Mouse (Mus musculus): Measurements from ENCODE around the gene Evpl. TPM values are rescaled to one million over a fixed set of nuclear protein-coding genes. Genes with fewer than 3 reads are reported as not detected.
"Not testable (repeated sequence)": the region's sequence is repeated elsewhere in the genome, so short reads cannot be mapped to it uniquely, and the experiment has no call there.

Gene Evpl
- under 1 TPM in 1 of 2 experiments, not detected in 1; 0.14 TPM for total RNA-seq (2021)
- long read RNA-seq, experiment 1, partial matches to known transcripts, result 2 of 2 reads
- long read RNA-seq, experiment 1, other reads (novel, unspliced or antisense), result 0 of 2 reads
- long read RNA-seq, experiment 2, result 0 reads

DNA sequence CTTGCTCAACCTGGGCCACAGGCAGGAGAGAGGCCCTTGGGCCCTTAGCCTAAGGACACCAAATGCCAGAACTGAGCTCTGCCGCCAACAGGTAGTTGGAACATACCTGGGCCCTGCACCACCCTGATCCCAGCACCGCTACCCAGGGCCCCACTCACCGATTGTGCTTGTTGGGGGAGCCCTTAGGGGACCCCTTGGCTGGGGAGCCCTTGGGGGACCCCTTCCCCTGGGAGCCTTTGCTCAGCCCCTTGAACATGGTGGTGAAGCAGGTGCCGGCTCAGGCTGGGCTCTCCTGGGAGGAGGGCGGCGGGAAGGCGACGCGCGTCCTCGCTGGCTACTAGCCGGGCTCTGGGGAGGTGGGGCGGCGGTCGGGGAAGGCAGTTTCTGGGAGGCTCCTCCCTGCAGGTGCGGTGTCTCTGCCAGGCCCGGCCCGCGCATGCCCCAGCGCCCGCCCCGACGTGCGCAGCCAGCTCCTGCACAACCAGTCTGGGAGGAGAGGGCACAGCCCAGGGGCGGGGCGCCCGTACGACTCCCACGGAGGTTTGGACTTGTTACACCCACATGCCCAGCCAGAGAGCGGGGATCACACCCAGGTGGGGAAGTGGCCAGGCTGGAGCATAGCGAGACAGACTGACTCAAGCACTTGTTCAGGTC, at the start of gene Evpl:
Gene Evpl, minus strand, starts transcription at position 336 of the 654 bp plus-strand sequence.
- TF ChIP-seq CTCF (IDR thresholded peaks at IDR 0.05), result no peak
- H3K27ac ChIP-seq, result no peak within 1 kb of the TSS
- H3K4me3 ChIP-seq, result no peak within 1 kb of the TSS
- peak; percentile 47 for DNase-seq
- intact Hi-C loops (cut with DNase I), result no loop called here

DNA sequence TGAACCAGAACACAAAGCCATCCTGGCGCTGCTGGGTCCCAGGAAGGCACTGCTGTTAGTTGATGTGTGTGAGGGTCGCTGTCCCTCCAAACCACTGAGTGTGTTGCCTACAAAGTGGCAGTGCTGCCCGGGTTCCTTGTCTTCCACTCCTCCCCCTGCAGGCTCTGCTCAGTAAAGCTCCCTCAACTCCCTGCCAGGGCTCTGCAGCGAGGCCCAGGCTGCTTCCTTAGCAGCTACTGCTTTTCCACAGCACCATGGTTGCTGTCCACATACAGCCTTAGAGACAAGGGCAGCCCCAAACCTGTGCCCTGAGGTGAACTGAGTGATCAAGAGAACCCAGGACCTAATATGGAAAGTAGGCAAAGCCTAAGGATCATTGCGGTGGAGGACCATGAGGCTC, 49.5 kb upstream of the Evpl start:
- intact Hi-C loops (cut with DNase I), result no loop called here

DNA sequence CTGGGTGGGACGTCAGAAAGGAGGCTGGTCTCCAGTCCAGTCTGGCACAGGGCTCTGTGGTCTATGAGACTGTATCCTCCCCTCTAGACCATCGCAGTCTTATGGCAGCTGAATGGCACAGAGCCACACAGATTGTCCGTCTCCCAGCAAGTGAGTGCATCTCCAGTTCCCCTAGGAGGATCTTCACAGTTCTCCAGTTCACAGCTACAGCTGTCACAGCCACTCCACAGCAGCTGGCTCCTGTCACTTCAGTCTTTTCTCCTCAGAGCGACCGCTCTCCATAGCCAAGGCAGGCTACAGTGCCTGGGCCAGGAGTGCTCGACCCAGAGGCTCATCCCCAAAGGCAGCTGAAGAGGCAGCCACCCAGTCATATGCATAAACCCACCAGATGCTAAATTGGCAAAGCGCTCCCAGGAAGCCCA, 47.9 kb upstream of the Evpl start:
- intact Hi-C loops (cut with DNase I), result no loop called here
- DNase-seq, result peak; percentile 68
- no peak for TF ChIP-seq CTCF (IDR thresholded peaks at IDR 0.05)
- Histone ChIP-seq H3K27ac (peak overlapping the region; percentile 38), H3K4me3 (no peak overlapping the region)

More for the DNA sequence above, 49.5 kb upstream of the Evpl start:
- no peak for DNase-seq
- no peak overlapping the region for H3K27ac ChIP-seq
- H3K4me3 ChIP-seq, result no peak overlapping the region
- no peak for TF ChIP-seq CTCF (IDR thresholded peaks at IDR 0.05)

GRCm38 (mm10) chr11:116283982-116284381, 46.1 kb upstream of the Evpl start:
- no peak for DNase-seq
- TF ChIP-seq CTCF (IDR thresholded peaks at IDR 0.05), result no peak
- Histone ChIP-seq H3K27ac (no peak overlapping the region), H3K4me3 (no peak overlapping the region)
- intact Hi-C loops (cut with DNase I), result no loop called here

DNA sequence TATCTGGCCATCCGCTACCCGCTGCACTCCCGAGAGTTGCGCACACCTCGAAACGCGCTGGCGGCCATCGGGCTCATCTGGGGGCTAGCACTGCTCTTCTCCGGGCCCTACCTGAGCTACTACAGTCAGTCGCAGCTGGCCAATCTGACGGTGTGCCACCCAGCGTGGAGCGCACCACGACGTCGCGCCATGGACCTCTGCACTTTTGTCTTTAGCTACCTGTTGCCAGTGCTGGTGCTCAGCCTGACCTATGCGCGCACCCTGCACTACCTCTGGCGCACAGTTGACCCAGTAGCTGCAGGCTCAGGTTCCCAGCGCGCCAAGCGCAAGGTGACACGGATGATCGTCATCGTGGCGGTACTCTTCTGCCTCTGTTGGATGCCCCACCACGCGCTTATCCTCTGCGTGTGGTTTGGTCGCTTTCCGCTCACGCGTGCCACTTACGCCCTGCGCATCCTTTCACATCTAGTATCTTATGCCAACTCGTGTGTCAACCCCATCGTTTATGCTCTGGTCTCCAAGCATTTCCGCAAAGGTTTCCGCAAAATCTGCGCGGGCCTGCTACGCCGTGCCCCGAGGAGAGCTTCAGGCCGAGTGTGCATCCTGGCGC, 45.1 kb upstream of the Evpl start:
- no peak for TF ChIP-seq CTCF (IDR thresholded peaks at IDR 0.05)
- intact Hi-C loops (cut with DNase I), result no loop called here
- DNase-seq, result no peak
- Histone ChIP-seq H3K27ac (no peak overlapping the region), H3K4me3 (0 out of 2 replicates have a peak overlapping the region, but pooled peaks have one; percentile 5)

- no peak for TF ChIP-seq CTCF (IDR thresholded peaks at IDR 0.05)
- intact Hi-C loops (cut with DNase I), result no loop called here
- Histone ChIP-seq H3K27ac (no peak overlapping the region), H3K4me3 (peak overlapping the region; percentile 61)
- DNase-seq, result no peak
Observed at GRCm38 (mm10) chr11:116282089-116282488, 44.2 kb upstream of the Evpl start.

- DNase-seq, result no peak
- TF ChIP-seq CTCF (IDR thresholded peaks at IDR 0.05), result no peak
- Histone ChIP-seq H3K4me3 (peak overlapping the region; percentile 61), H3K27ac (0 out of 2 replicates have a peak overlapping the region, but pooled peaks have one; percentile 4)
- intact Hi-C loops (cut with DNase I), result no loop called here
Observed at GRCm38 (mm10) chr11:116281671-116282070, 43.8 kb upstream of the Evpl start.

DNA sequence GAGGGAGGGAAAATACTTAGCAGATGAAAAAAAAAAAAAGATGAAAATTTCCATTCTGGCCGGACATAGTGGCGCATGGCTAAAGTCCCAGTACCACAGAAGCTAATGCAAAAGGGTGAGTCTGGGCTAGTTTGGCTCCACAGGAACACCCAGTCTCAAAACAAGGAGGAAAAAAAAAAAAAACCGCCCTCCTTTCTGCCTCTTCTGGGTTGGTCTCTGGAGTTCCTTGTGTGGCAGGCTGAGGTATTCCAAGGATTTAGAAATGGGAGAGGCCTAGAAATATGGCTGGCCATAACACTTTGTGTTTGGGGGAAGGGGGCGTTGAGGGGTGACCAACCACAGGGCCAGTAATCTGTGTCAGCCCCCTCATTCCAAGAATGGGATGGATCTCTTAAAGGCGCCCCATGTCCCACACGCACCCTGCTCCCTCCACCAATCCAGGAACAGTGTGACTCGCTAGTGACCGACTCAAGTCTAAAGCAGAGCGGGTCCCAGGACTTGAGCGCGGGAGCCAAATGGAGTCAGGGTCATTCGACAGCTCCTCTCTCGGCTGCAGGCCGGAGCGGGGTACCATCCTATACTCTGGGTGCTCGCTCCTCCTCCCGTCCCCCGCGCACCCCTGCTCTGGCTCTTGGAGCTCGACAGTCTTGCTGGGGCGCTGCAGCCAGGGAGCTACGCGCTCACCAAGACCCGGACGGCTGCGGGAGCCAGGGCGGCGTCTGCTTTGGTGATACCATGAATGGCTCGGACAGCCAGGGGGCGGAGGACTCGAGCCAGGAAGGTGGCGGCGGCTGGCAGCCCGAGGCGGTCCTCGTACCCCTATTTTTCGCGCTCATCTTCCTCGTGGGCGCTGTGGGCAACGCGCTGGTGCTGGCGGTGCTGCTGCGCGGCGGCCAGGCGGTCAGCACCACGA, 43.1 kb upstream of the Evpl start, which contains the start of gene Galr2:
Gene Galr2, plus strand, starts transcription at position 189 of the 913 bp plus-strand sequence.
- H3K27ac ChIP-seq, result 0 out of 2 replicates have a peak within 1 kb of the TSS, but pooled peaks have one; percentile 4
- no peak for DNase-seq
- TF ChIP-seq CTCF (IDR thresholded peaks at IDR 0.05), result no peak
- peak within 1 kb of the TSS; percentile 61 for H3K4me3 ChIP-seq
- intact Hi-C loops (cut with DNase I), result no loop called here

DNA sequence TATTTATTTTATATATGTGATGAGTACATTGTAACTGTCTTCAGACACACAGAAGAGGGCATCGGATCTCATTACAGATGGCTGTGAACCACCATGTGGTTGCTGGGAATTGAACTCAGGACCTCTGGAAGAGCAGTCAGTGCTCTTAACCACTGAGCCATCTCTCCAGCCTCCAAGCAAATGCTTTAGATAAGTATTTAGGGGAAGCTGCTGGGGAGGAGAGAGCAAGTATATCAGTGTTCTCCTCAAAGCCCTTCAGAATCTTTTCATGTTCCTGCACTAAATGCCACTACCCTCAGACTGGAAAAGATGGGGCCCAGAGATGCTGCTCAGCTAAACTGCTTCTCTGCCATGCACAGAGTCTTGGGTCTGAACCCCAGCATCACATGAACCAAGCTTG, 39.3 kb upstream of the Evpl start:
- intact Hi-C loops (cut with DNase I); DNase-seq; H3K4me3 ChIP-seq; H3K27ac ChIP-seq: not testable (repeated sequence)

- Histone ChIP-seq H3K27ac (peak within 1 kb of the TSS; percentile 95), H3K4me3 (peak within 1 kb of the TSS; percentile 98)
- peak; percentile 95 for DNase-seq
- peak; percentile 7; the same call in 1 of the 2 replicates for TF ChIP-seq CTCF (IDR thresholded peaks at IDR 0.05)
- intact Hi-C loops (cut with DNase I), result no loop called here
Observed at GRCm38 (mm10) chr11:116274045-116274666, 36.3 kb upstream of the Evpl start, which contains the start of gene Srp68. Srp68 (minus strand) TSS chr11:116274217.

DNA sequence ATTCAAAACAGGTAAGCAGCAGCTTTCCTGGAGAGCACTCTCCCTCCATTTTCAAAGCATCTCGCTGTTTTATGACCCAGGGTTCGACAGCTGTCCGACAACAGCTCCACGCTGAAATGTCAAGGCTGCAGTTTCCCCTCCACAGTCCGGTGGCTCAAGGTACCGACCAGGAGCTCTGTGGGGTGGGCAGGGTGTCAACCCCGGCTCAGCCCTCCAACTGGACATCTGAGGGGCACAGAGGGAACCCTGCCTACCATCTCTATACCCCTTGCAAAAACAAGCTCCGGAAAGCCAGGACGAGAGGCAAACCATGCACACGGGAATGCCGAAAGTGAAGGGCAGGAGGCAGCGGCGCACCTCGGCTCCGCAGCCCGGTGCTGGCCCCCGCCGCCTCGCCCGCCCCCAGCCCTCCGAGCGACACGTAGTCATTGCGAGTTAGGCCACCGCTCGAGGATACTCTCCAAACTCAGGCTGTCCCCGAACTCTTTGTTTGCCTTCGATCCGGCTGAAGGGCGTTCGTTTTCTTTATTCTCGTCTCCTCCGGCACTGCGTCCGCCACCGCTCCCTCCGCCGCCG, 35.7 kb upstream of the Evpl start:
- Histone ChIP-seq H3K4me3 (peak overlapping the region; percentile 98), H3K27ac (peak overlapping the region; percentile 95)
- no peak for DNase-seq
- TF ChIP-seq CTCF (IDR thresholded peaks at IDR 0.05), result no peak
- intact Hi-C loops (cut with DNase I), result no loop called here
